Mouse (Mus musculus): ENCODE results near the gene Galnt9. TPM values are rescaled to one million over a fixed set of nuclear protein-coding genes. Genes with fewer than 3 reads are reported as not detected.

Gene Galnt9
- polyA plus RNA-seq, 1 experiment from 2014 or later: 0.11 TPM

- no peak overlapping the region for H3K27ac ChIP-seq (ENCODE audit: low read depth)
- H3K4me1 ChIP-seq (ENCODE audit: insufficient read depth): no peaks in the 10 kb centered on the region
- no peak overlapping the region for H3K4me2 ChIP-seq (ENCODE audit: low read depth, low read length)
- 47% methylated on average over 10 of the region's 10 CpGs for WGBS (ENCODE audit: insufficient replicate concordance)
- TF ChIP-seq EP300 (IDR thresholded peaks at IDR 0.05; ENCODE audit: low read depth) (no peak), CTCF (IDR thresholded peaks at IDR 0.05; ENCODE audit: low read depth) (no peak)
- H3K9me3 ChIP-seq (ENCODE audit: low read length): no peaks in the 10 kb centered on the region
- no peak for ATAC-seq
- no peaks in the 10 kb centered on the region for H3K27me3 ChIP-seq (ENCODE audit: insufficient read depth, low read length)
- H3K9ac ChIP-seq (replicated peaks): no peak overlapping the region
- DNase-seq: no peak
- H3K36me3 ChIP-seq (replicated peaks; ENCODE audit: insufficient read depth, low read length): no peaks in the 10 kb centered on the region
- no peak overlapping the region for H3K4me3 ChIP-seq (ENCODE audit: low read depth, low read length)
Observed at GRCm38 (mm10) chr5:110582647-110583538, 38.7 kb downstream of the Galnt9 start.

- Histone ChIP-seq H3K4me2 (ENCODE audit: low read depth, low read length) (no peak overlapping the region), H3K9me3 (ENCODE audit: low read length) (no peaks in the 10 kb centered on the region), H3K9ac (replicated peaks) (no peak overlapping the region), H3K36me3 (replicated peaks; ENCODE audit: insufficient read depth, low read length) (no peaks in the 10 kb centered on the region), H3K4me3 (ENCODE audit: low read depth, low read length) (no peak overlapping the region), H3K27me3 (ENCODE audit: insufficient read depth, low read length) (no peaks in the 10 kb centered on the region), H3K4me1 (ENCODE audit: insufficient read depth) (no peaks in the 10 kb centered on the region), H3K27ac (ENCODE audit: low read depth) (no peak overlapping the region)
- DNase-seq (no peak), ATAC-seq (no peak)
- TF ChIP-seq CTCF (IDR thresholded peaks at IDR 0.05; ENCODE audit: low read depth) (no peak), EP300 (IDR thresholded peaks at IDR 0.05; ENCODE audit: low read depth) (no peak)
Observed at GRCm38 (mm10) chr5:110587467-110587866, 43.3 kb downstream of the Galnt9 start.

- DNase-seq (no peak), ATAC-seq (no peak)
- WGBS (ENCODE audit: insufficient replicate concordance): 88% methylated on average over 8 of the region's 8 CpGs
- Histone ChIP-seq H3K9me3 (ENCODE audit: low read length) (no peaks in the 10 kb centered on the region), H3K36me3 (replicated peaks; ENCODE audit: insufficient read depth, low read length) (no peaks in the 10 kb centered on the region), H3K4me3 (ENCODE audit: low read depth, low read length) (no peak overlapping the region), H3K4me2 (ENCODE audit: low read depth, low read length) (no peak overlapping the region), H3K27ac (ENCODE audit: low read depth) (no peak overlapping the region), H3K4me1 (ENCODE audit: insufficient read depth) (no peaks in the 10 kb centered on the region), H3K9ac (replicated peaks) (no peak overlapping the region), H3K27me3 (ENCODE audit: insufficient read depth, low read length) (no peaks in the 10 kb centered on the region)
- no peak for TF ChIP-seq CTCF (IDR thresholded peaks at IDR 0.05; ENCODE audit: low read depth)
- no peak for TF ChIP-seq EP300 (IDR thresholded peaks at IDR 0.05; ENCODE audit: low read depth)
Observed at GRCm38 (mm10) chr5:110589833-110590232, 45.7 kb downstream of the Galnt9 start.

- H3K4me1 ChIP-seq (ENCODE audit: insufficient read depth): no peaks in the 10 kb centered on the region
- no peak overlapping the region for H3K27ac ChIP-seq (ENCODE audit: low read depth)
- no peaks in the 10 kb centered on the region for H3K27me3 ChIP-seq (ENCODE audit: insufficient read depth, low read length)
- H3K4me2 ChIP-seq (ENCODE audit: low read depth, low read length): no peak overlapping the region
- TF ChIP-seq EP300 (IDR thresholded peaks at IDR 0.05; ENCODE audit: low read depth) (no peak), CTCF (IDR thresholded peaks at IDR 0.05; ENCODE audit: low read depth) (no peak)
- no peaks in the 10 kb centered on the region for H3K36me3 ChIP-seq (replicated peaks; ENCODE audit: insufficient read depth, low read length)
- DNase-seq: no peak
- no peak overlapping the region for H3K4me3 ChIP-seq (ENCODE audit: low read depth, low read length)
- no peaks in the 10 kb centered on the region for H3K9me3 ChIP-seq (ENCODE audit: low read length)
- no peak overlapping the region for H3K9ac ChIP-seq (replicated peaks)
- no peak for ATAC-seq
- 76% methylated on average over 8 of the region's 8 CpGs for WGBS (ENCODE audit: insufficient replicate concordance)
Observed at GRCm38 (mm10) chr5:110594465-110594864, 50.3 kb downstream of the Galnt9 start.

- ATAC-seq (no peak), DNase-seq (no peak)
- WGBS (ENCODE audit: insufficient replicate concordance): 75% methylated on average over 10 of the region's 10 CpGs
- Histone ChIP-seq H3K9me3 (ENCODE audit: low read length) (no peaks in the 10 kb centered on the region), H3K4me2 (ENCODE audit: low read depth, low read length) (no peak overlapping the region), H3K36me3 (replicated peaks; ENCODE audit: insufficient read depth, low read length) (no peaks in the 10 kb centered on the region), H3K27me3 (ENCODE audit: insufficient read depth, low read length) (no peaks in the 10 kb centered on the region), H3K9ac (replicated peaks) (no peak overlapping the region), H3K4me1 (ENCODE audit: insufficient read depth) (no peaks in the 10 kb centered on the region), H3K27ac (ENCODE audit: low read depth) (no peak overlapping the region), H3K4me3 (ENCODE audit: low read depth, low read length) (no peak overlapping the region)
- TF ChIP-seq EP300 (IDR thresholded peaks at IDR 0.05; ENCODE audit: low read depth) (no peak), CTCF (IDR thresholded peaks at IDR 0.05; ENCODE audit: low read depth) (no peak)
Observed at GRCm38 (mm10) chr5:110595341-110595740, 51.2 kb downstream of the Galnt9 start.

- H3K9ac ChIP-seq (replicated peaks): no peak overlapping the region
- no peaks in the 10 kb centered on the region for H3K36me3 ChIP-seq (replicated peaks; ENCODE audit: insufficient read depth, low read length)
- H3K9me3 ChIP-seq (ENCODE audit: low read length): no peaks in the 10 kb centered on the region
- no peak overlapping the region for H3K4me3 ChIP-seq (ENCODE audit: low read depth, low read length)
- ATAC-seq: no peak
- no peak for DNase-seq
- no peak overlapping the region for H3K4me2 ChIP-seq (ENCODE audit: low read depth, low read length)
- H3K4me1 ChIP-seq (ENCODE audit: insufficient read depth): no peaks in the 10 kb centered on the region
- H3K27ac ChIP-seq (ENCODE audit: low read depth): no peak overlapping the region
- no peaks in the 10 kb centered on the region for H3K27me3 ChIP-seq (ENCODE audit: insufficient read depth, low read length)
- no peak for TF ChIP-seq CTCF (IDR thresholded peaks at IDR 0.05; ENCODE audit: low read depth)
- no peak for TF ChIP-seq EP300 (IDR thresholded peaks at IDR 0.05; ENCODE audit: low read depth)
- WGBS (ENCODE audit: insufficient replicate concordance): 73% methylated on average over 15 of the region's 15 CpGs
Observed at GRCm38 (mm10) chr5:110596086-110596780, 52.1 kb downstream of the Galnt9 start.
